Mouse (Mus musculus) kidney, embryonic 14.5 days (tissue): ENCODE data around the gene Nae1. TPM values are rescaled to one million over a fixed set of nuclear protein-coding genes. Genes with fewer than 3 reads are reported as not detected.

ENCODE experiments used
- ATAC-seq: fragments of 200-750 bp; cut with Nextera tagmentation; 2 replicates; pipeline ENCODE4 v1.8.0; 2017; ENCODE audit warnings: moderate number of reproducible peaks, mild to moderate bottlenecking, moderate TSS enrichment, moderate library complexity; ENCODE audit not compliant: low FRiP score, low TSS enrichment
- H3K27ac ChIP-seq: fragments of 300-500 bp; sonication (generic); 2 replicates; pipeline ENCODE4 v1.5.1; 2014; ENCODE audit warnings: low read depth, mild to moderate bottlenecking, low read length, moderate library complexity, mixed read lengths
- H3K27me3 ChIP-seq: fragments of 300-500 bp; sonication (generic); 2 replicates; pipeline ENCODE4 v1.6.1; 2014; ENCODE audit warnings: mild to moderate bottlenecking, low read length; ENCODE audit not compliant: control insufficient read depth, insufficient read depth
- H3K36me3 ChIP-seq: fragments of 300-500 bp; sonication (generic); 2 replicates; pipeline ENCODE4 v1.6.1; 2014; ENCODE audit warnings: low read length, mixed read lengths; ENCODE audit not compliant: control insufficient read depth, insufficient read depth
- H3K4me1 ChIP-seq: fragments of 300-500 bp; sonication (generic); 2 replicates; pipeline ENCODE4 v1.6.1; 2014; ENCODE audit warnings: low read length, mixed read lengths; ENCODE audit not compliant: control insufficient read depth, insufficient read depth
- H3K4me2 ChIP-seq: fragments of 300-500 bp; sonication (generic); replicated peaks from 2 replicates; pipeline ENCODE4 v1.6.1; 2014; ENCODE audit warnings: low read depth, mild to moderate bottlenecking, low read length
- H3K4me3 ChIP-seq: fragments of 300-500 bp; sonication (generic); 2 replicates; pipeline ENCODE4 v1.5.1; 2014; ENCODE audit warnings: mild to moderate bottlenecking, low read length
- H3K9ac ChIP-seq: fragments of 300-500 bp; sonication (generic); 2 replicates; pipeline ENCODE4 v1.6.1; 2014; ENCODE audit warnings: low read depth, mild to moderate bottlenecking, low read length, moderate library complexity
- H3K9me3 ChIP-seq: fragments of 300-500 bp; sonication (generic); 2 replicates; pipeline ENCODE4 v1.6.1; 2016; ENCODE audit warnings: low read length; ENCODE audit not compliant: control insufficient read depth
- whole genome bisulfite sequencing: fragments of 180-500 bp; shearing (Covaris S2); extraction: QIAGEN DNeasy Blood & Tissue Kit; methylation state at CpG from one replicate; pipeline ENCODE4 v1.1.7; 2014; 5-methylcytosine and 5-hydroxymethylcytosine counted together
- polyA plus RNA-seq: library from polyadenylated mRNA; unstranded; fragments of >200 nt; fragmentation: Nextera tagmentation; extraction: Ambion mirVana; gene quantifications from 2 replicates; pipeline ENCODE4 v1.2.1, GENCODE M21; 2014

The Nae1 gene
- polyA plus RNA-seq, 1 experiment from 2014 or later = 123 TPM

DNA sequence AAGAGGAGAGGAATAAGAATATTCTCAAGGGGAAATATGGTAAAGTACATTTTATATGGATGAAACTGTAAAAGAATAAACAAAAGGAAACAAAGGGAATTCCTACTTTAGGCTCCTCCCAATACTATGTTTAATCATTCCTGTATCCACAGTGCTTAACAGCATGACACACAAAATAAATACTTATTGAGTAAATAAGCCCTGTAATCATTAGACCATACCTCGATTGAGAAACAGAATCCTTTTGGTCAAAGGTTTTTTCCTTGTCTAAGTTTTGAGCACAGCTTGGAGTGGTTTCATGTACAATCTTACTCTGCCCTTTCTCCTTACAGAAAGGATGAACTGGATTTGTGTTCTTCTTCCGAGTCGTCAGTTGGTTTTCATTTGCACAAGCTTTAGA lies 62.0 kb downstream of the Nae1 start:
- ATAC-seq = no peak
- 82% methylated on average over 3 of the region's 3 CpGs for WGBS
- H3K9ac ChIP-seq = no peak overlapping the region
- H3K4me2 ChIP-seq = no peak overlapping the region
- H3K27ac ChIP-seq = no peak overlapping the region
- no peaks in the 10 kb centered on the region for H3K27me3 ChIP-seq
- no peak overlapping the region for H3K4me3 ChIP-seq
- no peaks in the 10 kb centered on the region for H3K4me1 ChIP-seq
- H3K36me3 ChIP-seq = no peaks in the 10 kb centered on the region
- H3K9me3 ChIP-seq = no peaks in the 10 kb centered on the region

DNA sequence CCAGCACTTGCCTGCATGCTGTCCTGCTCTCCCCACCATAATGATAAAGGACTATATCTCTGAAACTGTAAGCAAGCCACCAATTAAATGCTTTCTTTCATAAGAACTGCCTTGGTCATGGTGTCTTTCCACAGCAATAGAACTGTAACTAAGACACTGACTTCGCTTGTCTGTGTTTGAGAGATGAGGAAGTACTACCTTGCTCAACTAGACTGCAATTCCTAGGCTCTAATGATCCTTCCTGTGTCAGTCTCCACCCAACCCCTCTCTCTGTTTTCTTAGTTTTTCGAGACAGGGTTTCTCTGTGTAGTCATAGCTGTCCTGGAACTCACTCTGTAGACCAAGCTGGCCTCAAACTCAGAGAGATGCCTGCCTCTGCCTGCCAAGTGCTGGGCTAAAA lies 67.0 kb downstream of the Nae1 start:
- H3K27ac ChIP-seq = no peak overlapping the region
- no peaks in the 10 kb centered on the region for H3K4me1 ChIP-seq
- no peak overlapping the region for H3K4me3 ChIP-seq
- H3K4me2 ChIP-seq = no peak overlapping the region
- 70% methylated on average over 2 of the region's 2 CpGs for WGBS
- ATAC-seq = no peak
- H3K9ac ChIP-seq = no peak overlapping the region
- no peaks in the 10 kb centered on the region for H3K27me3 ChIP-seq
- no peaks in the 10 kb centered on the region for H3K9me3 ChIP-seq
- H3K36me3 ChIP-seq = no peaks in the 10 kb centered on the region

Other genes with a start within 250 kb of the Nae1 start
- gene Cmtm2a, start 241.5 kb downstream of the Nae1 start, polyA plus RNA-seq = not detected in 2 replicates
- not detected in 2 replicates for gene Gm45711, start 224.6 kb downstream of the Nae1 start, polyA plus RNA-seq
- gene Cmtm1, start 224.5 kb downstream of the Nae1 start, polyA plus RNA-seq = not detected in 2 replicates
- gene Gm11020, start 213.1 kb downstream of the Nae1 start, polyA plus RNA-seq = not detected in 2 replicates
- not detected in 2 replicates for gene Cmtm2b, start 212.4 kb downstream of the Nae1 start, polyA plus RNA-seq
- 167 and 169 TPM in 2 replicates for gene Cmtm3, start 195.2 kb downstream of the Nae1 start, polyA plus RNA-seq
- gene Cmtm4, start 138.8 kb downstream of the Nae1 start, polyA plus RNA-seq = 5.6 and 6.4 TPM in 2 replicates
- gene Dync1li2, start 91.6 kb downstream of the Nae1 start, polyA plus RNA-seq = 25.8 and 56.6 TPM in 2 replicates
- 0.33 and 0.79 TPM in 2 replicates for gene Terb1, start 24.7 kb downstream of the Nae1 start, polyA plus RNA-seq
- 1.3 and 1.8 TPM in 2 replicates for gene Car7, start 52 bp upstream of the Nae1 start, polyA plus RNA-seq
- 15.1 and 18.7 TPM in 2 replicates for gene Pdp2, start 56.8 kb upstream of the Nae1 start, polyA plus RNA-seq
- 166 and 200 TPM in 2 replicates for gene Cdh16, start 89.8 kb upstream of the Nae1 start, polyA plus RNA-seq
- gene Rrad, start 96.7 kb upstream of the Nae1 start, polyA plus RNA-seq = 13.9 and 14.5 TPM in 2 replicates
- gene Ciao2b, start 107.3 kb upstream of the Nae1 start, polyA plus RNA-seq = 94.4 and 111 TPM in 2 replicates
- not detected in 2 replicates for gene Ces2a, start 199.4 kb upstream of the Nae1 start, polyA plus RNA-seq